Mouse (Mus musculus): ENCODE data around the gene Afap1l2. TPM values are rescaled to one million over a fixed set of nuclear protein-coding genes. Genes with fewer than 3 reads are reported as not detected.
A peak's percentile ranks its signal among the peaks of the same experiment; 100 is the strongest.

Gene Afap1l2
- total RNA-seq, 2 experiments from 2014 or later: 6.7 to 10.2 TPM

GRCm38 (mm10) chr19:56983757-56984156 is 24.3 kb downstream of the Afap1l2 start:
- DNase-seq (ENCODE audit: low spot score in 2 of 2): no peak
- intact Hi-C loops (cut with DNase I): no loop called here

- no peak for DNase-seq (ENCODE audit: low spot score in 2 of 2)
- intact Hi-C loops (cut with DNase I): no loop called here
Observed at GRCm38 (mm10) chr19:56981760-56982159, 26.3 kb downstream of the Afap1l2 start.

- DNase-seq (ENCODE audit: low spot score in 2 of 2): peak; percentile 33 to 43
- intact Hi-C loops (cut with DNase I): no loop called here
Observed at GRCm38 (mm10) chr19:56980803-56981202, 27.2 kb downstream of the Afap1l2 start.

DNA sequence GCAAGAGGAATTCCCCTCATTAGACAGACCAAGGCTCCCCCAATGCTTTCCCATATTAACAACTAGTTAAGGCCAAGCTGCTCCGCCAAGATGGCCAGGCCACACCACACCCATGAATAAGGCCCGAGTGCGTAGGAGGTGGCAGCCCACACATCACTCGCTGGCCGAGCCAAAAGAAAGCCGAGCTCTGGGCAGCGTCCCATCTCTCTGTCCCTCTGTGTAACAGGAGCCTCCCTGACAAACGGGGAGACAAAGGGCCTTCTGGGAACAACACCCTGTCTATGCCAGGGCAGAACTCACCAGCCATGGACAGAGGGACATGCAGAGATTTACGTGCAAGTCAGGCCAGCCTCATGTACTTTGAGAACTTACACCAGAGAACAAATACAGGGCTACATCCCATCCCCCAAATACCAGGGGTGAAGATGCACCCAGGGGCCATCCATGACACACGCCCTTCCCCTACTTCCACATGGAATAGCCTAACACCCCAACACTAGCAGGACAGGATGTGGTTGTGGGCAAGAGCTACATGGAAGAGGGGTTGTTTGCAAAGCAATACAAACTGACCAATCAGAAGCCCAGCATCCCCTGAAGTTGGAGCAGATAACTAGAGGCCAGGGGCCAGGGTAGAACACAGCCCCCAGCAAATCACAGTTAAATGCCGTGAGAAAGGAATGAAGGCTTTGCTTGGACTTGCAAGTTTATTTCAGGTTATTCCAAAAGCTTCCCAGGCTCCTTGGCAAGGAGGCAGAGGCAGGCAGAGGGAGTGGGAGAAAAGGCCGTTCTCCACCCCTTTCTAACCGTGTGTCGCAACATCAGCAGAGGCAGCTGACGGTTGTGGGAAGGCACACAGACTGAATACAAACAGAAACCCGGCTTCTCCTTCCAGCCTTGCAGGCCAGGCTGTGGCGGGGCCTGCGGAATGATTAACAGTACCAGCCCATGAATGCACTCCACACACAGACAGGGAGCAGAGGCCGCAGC is 30.8 kb downstream of the Afap1l2 start:
- DNase-seq (ENCODE audit: low spot score in 2 of 2): peak in 1 of 2 experiments; percentile 54
- intact Hi-C loops (cut with DNase I): no loop called here

DNA sequence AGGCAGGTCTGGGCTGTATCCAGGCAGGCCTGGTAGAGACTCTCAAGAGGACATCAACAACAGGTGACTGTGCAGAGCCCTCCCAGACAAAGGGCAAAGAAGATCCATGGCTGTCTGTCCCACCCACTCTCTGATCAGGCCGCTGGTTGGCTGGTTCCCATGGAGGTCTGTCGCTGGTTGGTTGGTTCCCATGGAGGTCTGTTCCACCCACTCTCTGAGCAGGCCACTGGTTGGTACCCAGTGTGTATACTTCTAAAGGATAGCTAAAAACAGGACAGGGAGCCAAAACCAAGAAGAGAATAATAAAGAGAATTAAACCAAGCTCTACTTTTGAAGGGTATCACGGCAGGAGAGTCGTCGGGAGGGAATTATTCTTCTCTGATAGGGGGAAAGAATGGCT is 31.5 kb downstream of the Afap1l2 start:
- no peak for DNase-seq (ENCODE audit: low spot score in 2 of 2)
- intact Hi-C loops (cut with DNase I): no loop called here

GRCm38 (mm10) chr19:56975502-56975901 is 32.5 kb downstream of the Afap1l2 start:
- intact Hi-C loops (cut with DNase I): no loop called here
- no peak for DNase-seq (ENCODE audit: low spot score in 2 of 2)

- no peak for DNase-seq (ENCODE audit: low spot score in 2 of 2)
- intact Hi-C loops (cut with DNase I): no loop called here
Observed at GRCm38 (mm10) chr19:56974159-56974558, 33.9 kb downstream of the Afap1l2 start.

DNA sequence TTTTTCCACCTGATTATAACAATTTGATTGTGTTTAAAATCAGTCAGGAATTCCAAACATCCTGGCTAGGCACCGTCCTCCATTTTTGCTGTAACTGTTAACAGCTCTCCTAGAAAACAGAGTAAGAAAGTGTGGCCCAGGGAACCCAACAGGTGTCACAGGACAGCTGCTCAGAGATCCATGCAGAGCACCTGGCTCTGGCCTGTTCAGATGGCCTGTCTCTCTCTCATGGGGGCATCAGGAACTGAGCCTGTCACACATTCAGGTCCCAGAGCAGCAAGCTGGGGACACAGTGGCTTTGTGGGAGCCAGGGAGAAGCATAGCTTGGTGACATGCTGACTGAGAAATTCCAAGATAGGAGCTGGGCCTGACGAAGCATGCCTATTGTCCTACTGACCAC is 35.3 kb downstream of the Afap1l2 start:
- no peak for DNase-seq (ENCODE audit: low spot score in 2 of 2)
- intact Hi-C loops (cut with DNase I): no loop called here

DNA sequence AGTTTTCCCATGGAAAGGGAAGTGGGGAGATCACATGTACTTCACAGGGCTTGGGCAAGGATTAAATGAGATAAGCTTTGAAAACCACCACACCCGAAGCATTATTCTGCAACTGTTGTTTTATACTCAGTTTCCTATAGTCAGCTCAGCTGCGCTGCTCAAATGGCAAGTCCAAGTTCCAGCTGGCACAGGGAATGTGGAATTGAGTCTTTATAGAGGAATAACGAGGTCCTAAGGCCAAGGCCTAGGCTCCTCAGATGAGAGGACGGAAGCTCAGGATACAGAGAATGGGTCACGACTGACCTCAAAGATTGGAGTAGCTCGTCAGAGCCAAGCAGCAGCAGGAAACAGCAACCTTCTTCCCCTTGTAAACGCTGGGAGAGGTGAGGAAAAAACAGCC is 36.7 kb downstream of the Afap1l2 start:
- no peak for DNase-seq (ENCODE audit: low spot score in 2 of 2)
- intact Hi-C loops (cut with DNase I): no loop called here

DNA sequence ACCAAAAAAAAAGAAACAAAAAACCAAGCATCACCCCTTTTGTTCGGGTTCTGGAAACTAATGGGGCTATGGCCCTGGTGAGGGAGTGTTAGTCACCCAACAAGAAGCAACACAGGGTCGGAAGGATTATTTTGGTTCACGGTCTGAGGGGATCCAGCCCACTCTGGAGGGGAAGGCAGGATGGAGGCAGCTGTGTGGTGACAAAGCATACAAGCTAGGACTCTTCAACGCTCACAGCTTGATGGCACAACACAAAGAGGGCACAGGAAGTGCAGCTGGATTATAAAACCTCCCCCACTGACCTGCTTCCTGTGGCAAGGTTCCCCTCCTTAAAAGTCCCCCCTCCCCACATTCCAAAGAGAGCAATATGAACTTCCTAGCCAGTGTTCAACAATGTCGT is 44.2 kb downstream of the Afap1l2 start:
- no peak for DNase-seq (ENCODE audit: low spot score in 2 of 2)
- intact Hi-C loops (cut with DNase I): no loop called here

- intact Hi-C loops (cut with DNase I): no loop called here
- DNase-seq (ENCODE audit: low spot score in 2 of 2): no peak
Observed at GRCm38 (mm10) chr19:56959601-56960000, 48.4 kb downstream of the Afap1l2 start.

GRCm38 (mm10) chr19:56959057-56959456 is 49.0 kb downstream of the Afap1l2 start:
- DNase-seq (ENCODE audit: low spot score in 2 of 2): no peak
- intact Hi-C loops (cut with DNase I): no loop called here

DNA sequence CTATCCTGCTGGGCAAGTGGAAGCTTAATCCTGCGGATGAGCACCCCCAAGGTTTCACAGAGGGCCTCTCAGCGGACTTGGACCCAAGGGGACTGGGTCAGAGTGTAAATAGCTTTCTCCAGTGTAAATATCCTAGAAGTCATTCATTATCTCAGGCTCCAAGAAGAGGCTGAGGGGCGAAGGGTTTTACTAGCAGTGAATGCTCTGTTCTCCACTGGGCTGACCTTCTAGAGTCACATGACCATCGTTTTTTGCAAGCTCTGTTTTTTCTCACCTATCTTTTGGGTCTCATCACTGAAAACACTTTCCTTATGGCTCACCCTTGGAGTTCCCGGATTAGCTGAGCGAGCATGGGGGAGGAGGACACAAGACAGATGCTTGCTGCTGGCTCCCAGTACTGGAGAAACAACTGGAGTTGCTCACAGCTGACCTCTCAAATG is 49.4 kb downstream of the Afap1l2 start:
- no peak for DNase-seq (ENCODE audit: low spot score in 2 of 2)
- intact Hi-C loops (cut with DNase I): no loop called here

DNA sequence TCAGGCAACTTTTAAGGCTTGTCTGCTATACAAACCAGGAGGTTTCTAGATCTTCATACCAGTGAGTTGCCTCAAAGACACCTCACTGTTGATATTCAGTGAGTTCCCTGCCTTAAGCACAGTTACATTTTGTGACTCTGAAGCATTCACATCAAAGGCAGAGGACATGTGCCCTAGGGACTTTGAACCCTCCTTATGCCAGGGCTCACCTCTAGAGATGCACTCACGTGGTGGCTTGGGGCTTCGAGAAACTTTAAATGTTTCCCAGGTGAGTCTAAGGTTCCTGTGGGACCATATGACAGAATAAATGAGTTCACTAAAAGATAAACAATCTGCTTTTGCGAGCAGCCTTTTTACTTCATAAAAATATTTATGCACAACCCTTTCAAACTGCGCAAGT is 50.0 kb downstream of the Afap1l2 start:
- DNase-seq (ENCODE audit: low spot score in 2 of 2): no peak
- intact Hi-C loops (cut with DNase I): no loop called here

DNA sequence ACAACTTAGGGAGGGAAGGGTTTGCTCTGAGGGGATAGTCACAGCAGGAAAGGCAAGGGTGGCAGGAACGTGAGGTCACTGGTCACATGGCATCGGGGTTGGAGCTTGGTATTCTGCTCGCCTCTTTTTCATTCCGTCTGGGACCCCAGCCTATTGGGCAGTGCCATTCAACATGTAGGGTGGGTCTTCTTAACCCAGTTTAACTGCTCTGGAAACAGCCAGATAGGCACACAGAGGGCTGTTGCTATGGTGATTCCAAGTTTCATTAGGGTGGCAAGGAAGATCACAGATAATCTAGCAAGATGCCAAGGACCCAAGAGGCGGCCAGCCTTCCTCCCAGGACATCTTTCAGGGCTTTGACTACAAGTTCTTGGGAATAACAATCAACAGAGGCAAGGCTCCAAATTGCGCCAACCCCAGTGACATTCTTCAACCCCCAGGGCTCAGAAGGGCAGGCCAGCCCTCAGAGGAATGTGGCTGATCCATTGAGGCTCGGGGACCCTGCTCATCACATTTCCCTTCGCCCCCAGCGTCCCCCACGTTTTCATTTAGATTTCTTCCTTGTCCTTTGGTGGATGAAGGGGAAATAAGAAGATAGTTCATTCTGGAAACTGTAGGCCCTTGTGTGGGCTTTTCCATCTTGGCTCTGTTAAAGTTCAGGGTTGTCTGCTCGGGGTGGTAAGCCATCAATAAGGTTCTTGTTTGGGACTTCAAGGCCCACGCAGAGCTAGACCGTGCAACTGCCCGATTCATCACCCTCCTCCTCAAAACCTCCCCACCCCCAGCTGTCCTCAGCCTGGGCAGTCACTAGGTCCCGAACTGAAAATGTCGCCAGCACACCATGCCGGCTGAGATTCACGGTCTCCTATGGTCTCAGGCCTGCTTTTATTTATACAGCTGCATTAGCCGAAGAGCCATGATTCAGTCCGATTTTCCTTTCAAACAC is 52.2 kb downstream of the Afap1l2 start:
- DNase-seq (ENCODE audit: low spot score in 2 of 2): no peak
- intact Hi-C loops (cut with DNase I): no loop called here

GRCm38 (mm10) chr19:56954857-56955256 is 53.2 kb downstream of the Afap1l2 start:
- DNase-seq (ENCODE audit: low spot score in 2 of 2): no peak
- intact Hi-C loops (cut with DNase I): no loop called here

DNA sequence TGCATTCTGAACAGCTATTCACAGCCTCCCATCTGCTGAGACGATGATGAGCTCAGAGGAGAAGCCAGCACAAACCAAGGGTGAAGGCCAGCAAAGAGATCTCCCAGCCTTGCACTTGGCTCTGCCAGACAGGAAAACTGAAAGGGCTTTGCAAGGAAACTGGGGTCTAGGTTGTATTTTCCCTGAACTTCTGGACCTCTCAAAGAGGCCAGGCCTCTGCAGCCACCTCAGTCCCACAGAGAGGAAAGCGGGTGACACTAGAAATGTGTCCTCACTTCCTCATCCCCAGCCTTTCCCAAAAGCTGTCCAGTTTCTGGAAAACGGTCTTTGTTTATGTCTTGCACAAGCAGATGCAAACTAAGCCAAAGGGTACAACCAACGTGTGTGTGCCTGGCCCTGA is 54.2 kb downstream of the Afap1l2 start:
- intact Hi-C loops (cut with DNase I): no loop called here
- no peak for DNase-seq (ENCODE audit: low spot score in 2 of 2)

DNA sequence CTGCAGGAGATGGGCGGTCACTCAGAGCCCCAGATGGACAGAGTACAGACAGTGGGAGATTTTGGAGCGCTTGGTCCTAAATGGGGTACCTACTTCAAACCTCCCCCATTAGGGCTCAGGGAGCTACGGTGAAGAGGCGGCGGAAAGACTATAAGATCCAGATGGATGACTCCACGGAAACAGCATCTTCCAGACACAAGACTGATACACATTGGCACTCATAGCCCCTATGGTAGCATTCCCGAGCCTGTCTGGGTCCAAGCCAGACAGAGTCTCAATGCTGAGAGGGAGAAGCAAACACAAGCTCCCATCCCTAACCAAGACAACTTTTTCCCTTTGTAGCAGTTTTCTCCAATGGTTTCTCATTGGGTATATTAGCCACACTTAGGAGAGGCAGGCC is 57.2 kb downstream of the Afap1l2 start:
- intact Hi-C loops (cut with DNase I): no loop called here
- no peak for DNase-seq (ENCODE audit: low spot score in 2 of 2)

DNA sequence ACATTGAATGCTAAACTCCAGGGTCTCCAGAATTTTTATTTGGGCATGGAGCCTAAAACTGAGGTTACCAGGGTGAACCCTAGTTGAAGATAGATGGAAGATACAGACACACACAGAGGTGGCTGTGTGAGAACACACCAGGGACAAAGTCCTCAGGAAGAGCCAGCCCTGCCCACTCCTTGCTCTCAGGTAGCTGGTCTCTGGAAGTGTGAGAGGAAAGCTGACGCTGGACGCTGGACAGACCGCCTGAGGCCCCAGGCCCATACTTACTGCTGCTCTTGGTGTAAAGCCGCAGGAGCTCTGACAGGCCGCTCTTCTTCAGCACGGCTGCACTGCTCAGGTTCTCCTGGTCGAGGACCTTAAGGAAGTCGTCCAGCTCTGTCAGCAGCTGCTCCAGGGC is 58.2 kb downstream of the Afap1l2 start:
- intact Hi-C loops (cut with DNase I): loop anchor here (5.0 kb wide), 1 partner anchor 47 kb away; no protein-coding TSS in a partner anchor
- DNase-seq (ENCODE audit: low spot score in 2 of 2): no peak

DNA sequence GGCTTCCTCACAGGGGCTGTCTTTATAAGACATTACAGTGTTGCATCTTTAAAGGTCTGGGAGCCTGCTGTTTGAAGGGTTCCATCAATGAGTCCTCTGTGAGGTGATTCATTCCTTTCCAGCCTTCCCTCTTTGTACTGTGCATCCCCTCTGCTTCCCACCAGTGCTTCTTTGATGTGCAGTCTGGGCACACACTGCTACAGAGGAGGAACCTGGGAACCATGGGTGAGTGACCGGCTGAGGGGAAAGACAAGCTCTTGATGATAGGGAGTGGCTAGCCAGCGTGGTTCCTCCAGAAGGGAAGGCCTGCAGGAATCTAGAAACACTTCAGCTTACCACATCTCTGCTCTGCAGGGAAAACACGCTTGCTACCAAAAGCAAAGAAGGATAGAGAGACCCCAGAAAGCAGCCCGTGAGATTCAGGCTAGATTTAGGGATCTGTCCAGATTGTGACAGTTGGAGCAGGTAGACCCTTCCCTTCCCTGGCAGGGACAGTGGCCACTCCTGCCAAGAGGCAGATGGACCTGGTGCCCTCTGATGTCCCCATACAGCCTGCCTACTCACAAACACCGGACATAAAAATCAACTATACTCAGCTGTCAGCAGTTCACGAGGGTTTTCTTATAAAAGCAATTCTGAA is 59.9 kb downstream of the Afap1l2 start:
- no peak for DNase-seq (ENCODE audit: low spot score in 2 of 2)
- intact Hi-C loops (cut with DNase I): loop anchor here (5.0 kb wide), 1 partner anchor 49 kb away; no protein-coding TSS in a partner anchor

Measured in left cerebral cortex, postnatal 36 days (tissue).